Mouse (Mus musculus) kidney, adult 9 months (tissue): ENCODE measurements around the gene Chl1.

Experiments used
- DNase-seq: peaks from one replicate; pipeline ENCODE4 v3.0.0; 2022

The Chl1 gene

GRCm38 (mm10) chr6:103510392-103511289, at the start of gene Chl1:
Gene Chl1, plus strand, starts transcription at chr6:103510586.
- DNase-seq = peak; percentile 7

GRCm38 (mm10) chr6:103465479-103466080, 44.8 kb upstream of the Chl1 start:
- DNase-seq = no peak

GRCm38 (mm10) chr6:103473316-103473715, 37.1 kb upstream of the Chl1 start:
- no peak for DNase-seq

GRCm38 (mm10) chr6:103487199-103487598, 23.2 kb upstream of the Chl1 start:
- no peak for DNase-seq

GRCm38 (mm10) chr6:103498404-103498803, 12.0 kb upstream of the Chl1 start:
- no peak for DNase-seq

GRCm38 (mm10) chr6:103504065-103504464, 6.3 kb upstream of the Chl1 start:
- no peak for DNase-seq

GRCm38 (mm10) chr6:103507751-103508575, 2.4 kb upstream of the Chl1 start:
- DNase-seq = no peak

GRCm38 (mm10) chr6:103509596-103509995, 790 bp upstream of the Chl1 start:
- DNase-seq = no peak

- no peak for DNase-seq
Observed at GRCm38 (mm10) chr6:103511290-103511971, 1.0 kb downstream of the Chl1 start.

- peak; percentile 8 for DNase-seq
Observed at GRCm38 (mm10) chr6:103511972-103512565, 1.7 kb downstream of the Chl1 start.

- no peak for DNase-seq
Observed at GRCm38 (mm10) chr6:103512911-103513321, 2.5 kb downstream of the Chl1 start.

- DNase-seq = no peak
Observed at GRCm38 (mm10) chr6:103513621-103514241, 3.3 kb downstream of the Chl1 start.

GRCm38 (mm10) chr6:103514346-103514745, 4.0 kb downstream of the Chl1 start:
- DNase-seq = no peak

GRCm38 (mm10) chr6:103514756-103515155, 4.4 kb downstream of the Chl1 start:
- no peak for DNase-seq

- DNase-seq = no peak
Observed at GRCm38 (mm10) chr6:103519596-103519995, 9.2 kb downstream of the Chl1 start.

- DNase-seq = no peak
Observed at GRCm38 (mm10) chr6:103525326-103526024, 15.1 kb downstream of the Chl1 start.

GRCm38 (mm10) chr6:103526945-103527777, 16.8 kb downstream of the Chl1 start:
- no peak for DNase-seq

- DNase-seq = no peak
Observed at GRCm38 (mm10) chr6:103533048-103533447, 22.7 kb downstream of the Chl1 start.

- DNase-seq = no peak
Observed at GRCm38 (mm10) chr6:103534027-103534426, 23.6 kb downstream of the Chl1 start.

GRCm38 (mm10) chr6:103542576-103542975, 32.2 kb downstream of the Chl1 start:
- DNase-seq = no peak
